Mouse (Mus musculus) erythroblast, embryonic 14.5 days (primary cell): Measurements from ENCODE around the gene Ifitm3.

Experiments
- GATA1 ChIP-seq: IDR thresholded peaks from 2 replicates; pipeline ENCODE4 v1.6.1; 2012; ENCODE audit warnings: low read length, inconsistent platforms, mixed read lengths
- TAL1 ChIP-seq: IDR thresholded peaks from 3 replicates; pipeline ENCODE4 v1.6.1; 2012; ENCODE audit warnings: low read length, inconsistent platforms, mixed read lengths

DNA sequence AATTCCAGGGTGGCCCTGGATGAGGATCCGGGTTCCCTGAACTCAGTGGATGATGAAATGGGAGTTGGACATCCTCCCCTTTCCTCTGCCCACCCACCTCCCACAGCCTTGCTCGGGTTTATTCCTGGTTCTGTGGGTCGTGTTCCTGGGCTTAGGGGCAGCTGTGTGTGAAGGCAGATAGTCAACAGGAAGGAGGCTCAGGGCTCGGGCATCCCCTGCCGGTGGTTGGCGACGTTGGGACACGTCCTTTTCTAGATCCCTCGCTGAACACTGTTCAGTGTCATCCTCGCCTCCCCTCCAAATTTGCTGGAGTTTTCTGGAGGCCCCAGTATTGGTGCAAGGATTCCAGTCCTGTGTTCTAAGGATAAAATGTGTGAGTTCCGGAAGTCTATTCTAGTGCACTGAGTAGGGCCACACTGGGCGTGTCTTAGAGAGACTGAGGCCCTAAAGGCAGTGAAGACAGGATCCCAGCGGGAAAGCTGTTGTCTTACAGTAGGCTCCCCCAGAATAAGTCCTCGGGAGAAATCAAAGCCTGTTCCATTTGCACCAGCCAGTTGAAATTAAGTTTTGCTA, 19.4 kb downstream of the Ifitm3 start:
- TF ChIP-seq TAL1 (no peak), GATA1 (no peak)
